In the genomic region with DNA sequence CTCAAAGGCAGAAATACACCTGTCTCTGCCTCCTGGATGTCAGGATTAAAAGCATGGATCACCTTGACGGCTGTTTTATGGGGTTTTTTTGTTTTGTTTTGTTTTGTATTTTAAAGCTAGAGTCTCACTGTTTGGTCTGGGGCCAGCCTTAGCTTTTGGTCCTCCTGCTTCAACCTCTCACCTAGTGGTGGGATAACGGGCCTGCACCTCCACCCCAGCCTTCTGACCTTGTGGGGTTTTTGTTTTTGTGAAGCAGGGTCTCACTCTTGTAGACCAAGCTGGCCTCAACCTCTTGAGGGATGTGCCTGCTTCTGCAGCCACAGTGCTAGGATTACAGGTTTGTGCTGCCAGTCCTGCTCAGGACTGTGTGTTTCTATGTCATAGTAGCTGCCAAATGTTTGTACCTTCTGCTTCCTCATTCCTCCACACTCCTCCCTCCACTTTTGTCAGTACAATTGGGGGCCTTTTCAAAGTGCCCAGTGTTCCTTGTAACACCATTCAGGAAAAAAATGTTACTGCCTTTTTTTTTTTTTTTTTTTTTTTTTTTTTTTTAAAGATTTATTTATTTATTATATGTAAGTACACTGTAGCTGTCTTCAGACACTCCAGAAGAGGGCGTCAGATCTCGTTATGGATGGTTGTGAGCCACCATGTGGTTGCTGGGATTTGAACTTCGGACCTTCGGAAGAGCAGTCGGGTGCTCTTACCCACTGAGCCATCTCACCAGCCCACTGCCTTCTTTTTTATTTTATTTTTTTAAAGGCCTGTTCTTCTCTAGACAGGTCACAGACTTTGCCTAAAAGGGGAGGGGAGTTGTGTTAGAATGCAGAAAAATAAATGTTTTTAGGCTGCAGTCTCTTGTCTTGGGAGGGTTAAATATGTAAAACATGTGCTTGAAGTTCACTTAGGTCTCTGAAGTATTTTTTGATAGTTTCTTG, we compare ENCODE assay signal across 7 mouse cellular contexts. TPM values are rescaled to one million over a fixed set of nuclear protein-coding genes. Genes with fewer than 3 reads are reported as not detected.
DNase-seq lines count a peak whose midpoint lies in the region; ATAC-seq and TF ChIP-seq lines count a peak whose summit lies in the region.

No protein-coding gene starts in this region.

- no peaks in the 10 kb centered on the region for H3K27me3 ChIP-seq in kidney, embryonic 15.5 days
- H3K27me3 ChIP-seq in embryonic facial prominence, embryonic 14.5 days (replicated peaks; ENCODE audit: control insufficient read depth, insufficient read depth, low read length), result no peaks in the 10 kb centered on the region

- peak overlapping the region; percentile 91 for H3K4me2 ChIP-seq in kidney, embryonic 15.5 days
- peak overlapping the region; percentile 82; the same call in 1 of the 2 replicates for H3K4me2 ChIP-seq in embryonic facial prominence, embryonic 14.5 days (ENCODE audit: low read depth, low read length)

- H3K9ac ChIP-seq in kidney, embryonic 15.5 days, result no peak overlapping the region
- no peak overlapping the region for H3K9ac ChIP-seq in ES-E14 (ENCODE audit: insufficient read depth, low read depth, low read length, poor library complexity, severe bottlenecking)
- H3K9ac ChIP-seq in embryonic facial prominence, embryonic 14.5 days (ENCODE audit: low read depth, low read length), result no peak overlapping the region

- no peak overlapping the region for H3K27ac ChIP-seq in kidney, embryonic 15.5 days
- H3K27ac ChIP-seq in ES-E14 (ENCODE audit: insufficient read depth, low read depth, low read length, poor library complexity, severe bottlenecking), result no peak overlapping the region
- H3K27ac ChIP-seq in embryonic facial prominence, embryonic 14.5 days (replicated peaks; ENCODE audit: low read depth, low read length), result no peak overlapping the region

- DNase-seq in kidney, adult 18-20 months, result no peak
- no peak for DNase-seq in ES-E14 (ENCODE audit: low read depth, low spot score)
- DNase-seq in embryonic facial prominence, embryonic 14.5 days (ENCODE audit: low spot score), result no peak
- peak; percentile 22 for DNase-seq in retina, postnatal 1 day
- no peak for DNase-seq in right cerebral cortex, postnatal 4 days
- DNase-seq in frontal cortex, postnatal 36 days (ENCODE audit: low spot score in 2 of 2), result no peak

- H3K4me3 ChIP-seq in kidney, embryonic 15.5 days (replicated peaks), result 0 out of 2 replicates have a peak overlapping the region, but pooled peaks have one; percentile 97
- H3K4me3 ChIP-seq in ES-E14 (ENCODE audit: insufficient read depth in 1 of 2, low read depth in 1 of 2, low read length in 2 of 2, poor library complexity in 1 of 2, severe bottlenecking in 1 of 2), result no peak overlapping the region
- no peak overlapping the region for H3K4me3 ChIP-seq in embryonic facial prominence, embryonic 14.5 days (ENCODE audit: low read depth, low read length)

- WGBS in kidney, embryonic 15.5 days, result 69% methylated on average over 7 of the region's 7 CpGs
- 77% methylated on average over 5 of the region's 7 CpGs for WGBS in embryonic facial prominence, embryonic 14.5 days

- H3K9me3 ChIP-seq in kidney, embryonic 15.5 days (replicated peaks), result no peaks in the 10 kb centered on the region
- no peaks in the 10 kb centered on the region for H3K9me3 ChIP-seq in ES-E14 (ENCODE audit: control insufficient read depth, insufficient read depth, low read depth, low read length)
- no peaks in the 10 kb centered on the region for H3K9me3 ChIP-seq in embryonic facial prominence, embryonic 14.5 days (ENCODE audit: control insufficient read depth, low read length)

- in situ Hi-C loops in ES-E14 (cut with MboI; ENCODE audit: low sequenced_read_pairs in 2 of 2, unreplicated experiment in 2 of 2), result no loop called here

- no peaks in the 10 kb centered on the region for H3K36me3 ChIP-seq in kidney, embryonic 15.5 days
- H3K36me3 ChIP-seq in ES-E14 (ENCODE audit: control insufficient read depth, insufficient read depth, low read length, poor library complexity, severe bottlenecking), result no peaks in the 10 kb centered on the region
- H3K36me3 ChIP-seq in embryonic facial prominence, embryonic 14.5 days (ENCODE audit: control insufficient read depth, insufficient read depth, low read length), result 0 out of 2 replicates have a peak, but pooled peaks cover 5% of the 10 kb centered on the region

- peaks cover 28% of the 10 kb centered on the region for H3K4me1 ChIP-seq in kidney, embryonic 15.5 days
- peaks cover 6 to 11% of the 10 kb centered on the region in 2 experiments; a peak in 3 of 4 replicates for H3K4me1 ChIP-seq in ES-E14 (ENCODE audit: control insufficient read depth in 2 of 2, insufficient read depth in 2 of 2, low read length in 2 of 2, poor library complexity in 1 of 2)
- peaks cover 26% of the 10 kb centered on the region for H3K4me1 ChIP-seq in embryonic facial prominence, embryonic 14.5 days (ENCODE audit: control insufficient read depth, insufficient read depth, low read length)

- ATAC-seq in kidney, embryonic 15.5 days (replicated peaks; ENCODE audit: low FRiP score), result no peak
- ATAC-seq in embryonic facial prominence, embryonic 14.5 days (ENCODE audit: low read depth), result no peak

TF ChIP-seq in ES-E14, 5 proteins besides CTCF, POLR2A, EP300 and RAD21:
- no peak for TF ChIP-seq CHD2 (IDR thresholded peaks at IDR 0.05; ENCODE audit: low read depth, low read length)
- TF ChIP-seq ZNF384 (IDR thresholded peaks at IDR 0.05; ENCODE audit: low read depth, low read length), result peak; percentile 93

RNA-seq across cellular contexts. Expression of gene Zbtb1, which starts 3.1 kb away (rescaled TPM):
- 10.3 and 10.8 TPM in 2 replicates for polyA plus RNA-seq in kidney, embryonic 15.5 days (2015; fragmentation: Nextera tagmentation; extraction: Ambion mirVana)
- total RNA-seq in ES-E14 (2012; rRNA removed), result 3.4 and 4.5 TPM in 2 replicates
- polyA plus RNA-seq in embryonic facial prominence, embryonic 14.5 days (2014; fragmentation: Nextera tagmentation; extraction: Ambion mirVana), result 9.5 and 9.8 TPM in 2 replicates

RNA-seq across cellular contexts. Expression of gene Zbtb25, which starts 3.7 kb away (rescaled TPM):
- polyA plus RNA-seq in kidney, embryonic 15.5 days (2015; fragmentation: Nextera tagmentation; extraction: Ambion mirVana), result 14.9 and 16.3 TPM in 2 replicates
- 5.5 and 5.7 TPM in 2 replicates for total RNA-seq in ES-E14 (2012; rRNA removed)
- 21.2 and 21.4 TPM in 2 replicates for polyA plus RNA-seq in embryonic facial prominence, embryonic 14.5 days (2014; fragmentation: Nextera tagmentation; extraction: Ambion mirVana)

RNA-seq across cellular contexts. Expression of gene Hspa2, which starts 30.8 kb away (rescaled TPM):
- polyA plus RNA-seq in kidney, embryonic 15.5 days (2015; fragmentation: Nextera tagmentation; extraction: Ambion mirVana), result 9.3 and 10.3 TPM in 2 replicates
- 8.1 and 9.2 TPM in 2 replicates for total RNA-seq in ES-E14 (2012; rRNA removed)
- polyA plus RNA-seq in embryonic facial prominence, embryonic 14.5 days (2014; fragmentation: Nextera tagmentation; extraction: Ambion mirVana), result 8.2 and 10.9 TPM in 2 replicates

RNA-seq across cellular contexts. Expression of gene Ppp1r36, which starts 44.2 kb away (rescaled TPM):
- 3.1 and 4.3 TPM in 2 replicates for polyA plus RNA-seq in kidney, embryonic 15.5 days (2015; fragmentation: Nextera tagmentation; extraction: Ambion mirVana)
- 0.54 and 0.69 TPM in 2 replicates for total RNA-seq in ES-E14 (2012; rRNA removed)
- polyA plus RNA-seq in embryonic facial prominence, embryonic 14.5 days (2014; fragmentation: Nextera tagmentation; extraction: Ambion mirVana), result 3.3 and 6.2 TPM in 2 replicates

RNA-seq across cellular contexts. Expression of gene Akap5, which starts 48.5 kb away (rescaled TPM):
- 1.3 and 1.6 TPM in 2 replicates for polyA plus RNA-seq in kidney, embryonic 15.5 days (2015; fragmentation: Nextera tagmentation; extraction: Ambion mirVana)
- total RNA-seq in ES-E14 (2012; rRNA removed), result 5.2 and 7.2 TPM in 2 replicates
- 1.1 and 1.3 TPM in 2 replicates for polyA plus RNA-seq in embryonic facial prominence, embryonic 14.5 days (2014; fragmentation: Nextera tagmentation; extraction: Ambion mirVana)
